Mouse (Mus musculus): ENCODE measurements around the gene Olfr729. TPM values are rescaled to one million over a fixed set of nuclear protein-coding genes. Genes with fewer than 3 reads are reported as not detected.

Gene Olfr729
- not detected in 4 replicates for total RNA-seq (2023)

GRCm38 (mm10) chr14:50152810-50153209 lies at the start of gene Olfr729:
Olfr729 (minus strand) TSS chr14:50152910.

DNA sequence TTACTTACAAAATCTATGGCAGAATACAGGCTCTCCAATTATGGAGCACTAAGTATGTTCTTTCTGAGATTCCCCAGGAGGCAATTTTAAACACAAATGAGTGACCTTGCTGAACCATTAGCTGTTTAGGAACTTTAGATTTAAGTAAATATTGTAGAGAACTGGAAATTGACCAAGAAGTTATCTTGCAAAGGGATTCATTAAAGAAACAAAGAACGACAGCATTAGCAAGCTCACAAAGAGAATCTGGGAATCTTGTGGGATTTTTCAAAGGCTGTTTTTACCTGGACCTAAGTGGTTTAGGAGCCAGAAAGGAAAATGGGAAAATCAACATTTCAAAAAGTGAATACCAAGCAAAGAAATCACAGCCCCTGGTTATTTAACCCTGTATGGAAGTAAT lies 35.4 kb upstream of the Olfr729 start, which contains the start of gene Olfr730:
Gene Olfr730 (minus strand): TSS at position 101 of the 400 bp plus-strand sequence.

DNA sequence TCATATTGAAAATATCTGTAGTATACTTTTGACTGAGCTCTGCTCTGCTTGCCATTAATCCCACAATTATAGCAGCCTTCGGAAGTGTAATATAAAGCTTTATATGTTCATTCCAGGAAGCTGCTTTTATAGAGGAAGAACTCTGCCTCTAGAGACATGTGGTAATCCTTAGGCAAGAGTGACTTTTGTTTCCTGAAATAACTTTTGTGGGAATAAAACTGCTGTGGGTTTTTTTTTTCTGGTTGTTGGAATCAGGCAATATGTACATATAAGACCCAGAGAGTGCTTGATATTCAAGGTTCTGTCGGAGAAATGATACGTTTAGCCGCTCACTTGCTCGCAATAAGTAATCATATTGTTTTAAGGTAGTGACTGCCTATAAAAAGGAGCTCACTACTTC lies 10.1 kb downstream of the Olfr729 start, which contains the start of gene Olfr728:
Gene Olfr728 (minus strand): TSS at position 101 of the 400 bp plus-strand sequence.

GRCm38 (mm10) chr14:50122886-50123285 lies 29.8 kb downstream of the Olfr729 start, which contains the start of gene Olfr727:
Olfr727 (plus strand) TSS chr14:50123186.

Other genes with a start within 250 kb of the Olfr729 start
- gene Olfr723, start 221.1 kb downstream of the Olfr729 start, total RNA-seq (2023): not detected in 4 replicates
- not detected in 4 replicates for gene Olfr724, start 189.6 kb downstream of the Olfr729 start, total RNA-seq (2023)
- not detected in 4 replicates for gene Olfr725, start 112.5 kb downstream of the Olfr729 start, total RNA-seq (2023)
- gene Olfr726, start 62.0 kb downstream of the Olfr729 start, total RNA-seq (2023): not detected in 4 replicates
- not detected in 4 replicates for gene Olfr727, start 29.7 kb downstream of the Olfr729 start, total RNA-seq (2023)
- not detected in 4 replicates for gene Olfr728, start 10.2 kb downstream of the Olfr729 start, total RNA-seq (2023)
- gene Olfr730, start 35.3 kb upstream of the Olfr729 start, total RNA-seq (2023): not detected in 4 replicates
- gene Olfr731, start 89.0 kb upstream of the Olfr729 start, total RNA-seq (2023): not detected in 4 replicates
- gene Olfr732, start 131.3 kb upstream of the Olfr729 start, total RNA-seq (2023): not detected in 4 replicates
- gene Olfr733, start 148.6 kb upstream of the Olfr729 start, total RNA-seq (2023): not detected in 4 replicates
- not detected in 4 replicates for gene Olfr734, start 173.9 kb upstream of the Olfr729 start, total RNA-seq (2023)
- 0.13 TPM in 1 of 4 replicates, not detected in the others for gene Olfr735, start 196.0 kb upstream of the Olfr729 start, total RNA-seq (2023)
- gene Tlr11, start 205.0 kb upstream of the Olfr729 start, total RNA-seq (2023): not detected in 4 replicates
- not detected in 4 replicates for gene Olfr736, start 228.3 kb upstream of the Olfr729 start, total RNA-seq (2023)